In the genomic region with DNA sequence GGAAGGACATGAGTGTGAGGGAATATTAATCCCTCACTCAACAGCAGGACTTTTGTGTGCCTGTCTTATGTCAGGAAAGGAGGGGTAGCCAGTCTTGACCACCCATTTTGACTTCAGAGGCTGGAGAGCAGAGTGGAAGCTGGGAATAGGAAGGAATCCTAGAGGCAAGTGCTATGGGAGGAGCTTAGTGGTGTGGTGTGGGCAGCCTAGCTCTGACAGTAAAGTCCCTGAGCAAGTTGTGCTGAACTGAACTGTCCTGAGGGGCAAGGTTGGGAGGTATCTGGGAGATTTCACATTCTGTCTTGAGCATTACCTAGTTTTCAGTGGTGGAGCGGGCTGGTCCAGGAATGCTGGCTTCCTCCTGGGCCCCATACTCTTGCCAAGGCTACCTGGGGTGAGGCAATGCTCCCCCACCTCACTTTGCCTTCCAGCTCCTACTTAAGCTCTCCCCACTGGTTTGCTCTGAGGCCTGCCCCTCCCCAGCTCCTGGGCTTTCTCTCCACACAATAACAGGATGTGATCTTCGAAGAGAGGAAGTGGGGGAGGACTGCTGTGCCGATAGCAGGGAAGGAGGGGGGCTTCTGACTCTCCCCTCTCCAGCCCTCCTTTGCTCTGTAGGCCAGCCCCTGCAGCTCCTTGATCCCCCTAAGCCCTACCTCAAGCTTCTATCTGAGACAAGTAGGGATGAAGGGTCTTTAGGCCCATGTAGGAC, we compare ENCODE assay signal across 8 mouse cellular contexts. TPM values are rescaled to one million over a fixed set of nuclear protein-coding genes. Genes with fewer than 3 reads are reported as not detected.
A peak's percentile ranks its signal among the peaks of the same experiment; 100 is the strongest.
DNase-seq lines count a peak whose midpoint lies in the region; ATAC-seq lines count a peak whose summit lies in the region.

No protein-coding gene starts in this region.

- DNase-seq in forebrain, embryonic 10.5 days (ENCODE audit: extremely low spot score, low spot score) = no peak
- DNase-seq in heart, adult 18-20 months = peak; percentile 32 to 69
- peak; percentile 54 for DNase-seq in kidney, postnatal 10 days
- DNase-seq in right cerebral cortex, adult 2 months (ENCODE audit: low spot score in 2 of 2) = no peak
- no peak for DNase-seq in cerebellum, postnatal 36 days
- DNase-seq in left cerebral cortex, adult 8-10 months (ENCODE audit: low spot score in 2 of 2) = no peak

- H3K9me3 ChIP-seq in forebrain, embryonic 10.5 days = no peaks in the 10 kb centered on the region
- H3K9me3 ChIP-seq in forebrain, embryonic 16.5 days (ENCODE audit: control insufficient read depth, low read length) = no peaks in the 10 kb centered on the region

- H3K27ac ChIP-seq in forebrain, embryonic 10.5 days = 0 out of 2 replicates have a peak overlapping the region, but pooled peaks have one; percentile 40
- H3K27ac ChIP-seq in forebrain, embryonic 16.5 days (ENCODE audit: low read length) = no peak overlapping the region

- peaks cover 28% of the 10 kb centered on the region for H3K4me1 ChIP-seq in forebrain, embryonic 10.5 days
- peaks cover 11% of the 10 kb centered on the region for H3K4me1 ChIP-seq in forebrain, embryonic 16.5 days (replicated peaks; ENCODE audit: control insufficient read depth, insufficient read depth, low read length)

- WGBS in forebrain, embryonic 10.5 days = 40% methylated on average over 3 of the region's 3 CpGs
- WGBS in forebrain, embryonic 16.5 days = 50% methylated on average over 3 of the region's 3 CpGs

- no peaks in the 10 kb centered on the region for H3K36me3 ChIP-seq in forebrain, embryonic 10.5 days (replicated peaks)
- no peaks in the 10 kb centered on the region for H3K36me3 ChIP-seq in forebrain, embryonic 16.5 days (ENCODE audit: control insufficient read depth, insufficient read depth)

- ATAC-seq in forebrain, embryonic 16.5 days = no peak
- ATAC-seq in megakaryocyte-erythroid progenitor cell, adult 5-6 weeks (replicated peaks; ENCODE audit: low FRiP score, low TSS enrichment, poor library complexity, severe bottlenecking) = 0 out of 2 replicates have a peak, but pooled peaks have one; percentile 6

- no peak overlapping the region for H3K9ac ChIP-seq in forebrain, embryonic 16.5 days (replicated peaks; ENCODE audit: low read depth, low read length)

- H3K4me2 ChIP-seq in forebrain, embryonic 16.5 days (ENCODE audit: low read length) = no peak overlapping the region

- no peak overlapping the region for H3K4me3 ChIP-seq in forebrain, embryonic 10.5 days
- no peak overlapping the region for H3K4me3 ChIP-seq in forebrain, embryonic 16.5 days (replicated peaks; ENCODE audit: low read length)

- H3K27me3 ChIP-seq in forebrain, embryonic 10.5 days (ENCODE audit: poor library complexity, severe bottlenecking) = peaks cover 21% of the 10 kb centered on the region
- no peaks in the 10 kb centered on the region for H3K27me3 ChIP-seq in forebrain, embryonic 16.5 days (replicated peaks; ENCODE audit: control insufficient read depth, insufficient read depth, low read length)

RNA-seq across cellular contexts. Expression of gene Pdzk1ip1, which starts 13.1 kb away (rescaled TPM):
- polyA plus RNA-seq in forebrain, embryonic 10.5 days (2016; fragmentation: Nextera tagmentation; extraction: Ambion mirVana) = 7.4 and 12.6 TPM in 2 replicates
- 0.46 and 1.2 TPM in 2 replicates for polyA plus RNA-seq in forebrain, embryonic 16.5 days (2015; fragmentation: Nextera tagmentation; extraction: Ambion mirVana)
- total RNA-seq in heart, adult 18-20 months (2021) = under 1 TPM; 0.42 to 0.67 TPM
- 22.0 and 28.7 TPM in 2 replicates for total RNA-seq in megakaryocyte-erythroid progenitor cell, adult 5-6 weeks (2014; fragmentation: Nextera tagmentation)
- total RNA-seq in megakaryocyte-erythroid progenitor cell, adult 5-6 weeks (2017) = 5.9 and 34.2 TPM in 2 replicates
- 1 to 10 TPM in 2 of 4 experiments, under 1 TPM in 1, not detected in 1; 0.63 to 1.2 (median 1.1) TPM for total RNA-seq in left cerebral cortex, adult 8-10 months (2022)

RNA-seq across cellular contexts. Expression of gene Tal1, which starts 19.1 kb away (rescaled TPM):
- 1.5 and 2.2 TPM in 2 replicates for polyA plus RNA-seq in forebrain, embryonic 10.5 days (2016; fragmentation: Nextera tagmentation; extraction: Ambion mirVana)
- polyA plus RNA-seq in forebrain, embryonic 16.5 days (2015; fragmentation: Nextera tagmentation; extraction: Ambion mirVana) = 0.25 and 0.62 TPM in 2 replicates
- total RNA-seq in heart, adult 18-20 months (2021) = 1 to 10 TPM; 2.3 to 3.7 TPM
- 99.5 and 115 TPM in 2 replicates for total RNA-seq in megakaryocyte-erythroid progenitor cell, adult 5-6 weeks (2014; fragmentation: Nextera tagmentation)
- total RNA-seq in megakaryocyte-erythroid progenitor cell, adult 5-6 weeks (2017) = 56.3 and 63.8 TPM in 2 replicates
- total RNA-seq in left cerebral cortex, adult 8-10 months (2022) = 1 to 10 TPM; 1.2 to 2.1 (median 1.9) TPM

RNA-seq across cellular contexts. Expression of gene Cyp4x1, which starts 58.7 kb away (rescaled TPM):
- polyA plus RNA-seq in forebrain, embryonic 10.5 days (2016; fragmentation: Nextera tagmentation; extraction: Ambion mirVana) = 0.07 and 0.12 TPM in 2 replicates
- polyA plus RNA-seq in forebrain, embryonic 16.5 days (2015; fragmentation: Nextera tagmentation; extraction: Ambion mirVana) = 3.0 and 5.9 TPM in 2 replicates
- not detected for total RNA-seq in heart, adult 18-20 months (2021)
- total RNA-seq in megakaryocyte-erythroid progenitor cell, adult 5-6 weeks (2014; fragmentation: Nextera tagmentation) = not detected in 2 replicates
- total RNA-seq in megakaryocyte-erythroid progenitor cell, adult 5-6 weeks (2017) = 0.27 TPM in 1 of 2 replicates, not detected in the other
- total RNA-seq in left cerebral cortex, adult 8-10 months (2022) = 10 to 100 TPM; 11.7 to 14.8 (median 12.9) TPM

Comparison
In these comparisons a context has a peak if more than half of its experiments do, and no peak if none do; other contexts are left out.
1. DNase-seq: peak in heart, adult 18-20 months (2 of 2) and kidney, postnatal 10 days (single experiment); none in forebrain, embryonic 10.5 days (single experiment), right cerebral cortex, adult 2 months (0 of 2), cerebellum, postnatal 36 days (0 of 2) and left cerebral cortex, adult 8-10 months (0 of 2).
2. RNA of gene Tal1, which starts 19.1 kb away (total RNA-seq): 56.3 to 115 TPM in megakaryocyte-erythroid progenitor cell, adult 5-6 weeks; 2.3 to 3.7 TPM in heart, adult 18-20 months and 1.2 to 2.1 TPM in left cerebral cortex, adult 8-10 months; every median in the first group is over 10 times any median in the second.
3. RNA of gene Cyp4x1, which starts 58.7 kb away (total RNA-seq): 11.7 to 14.8 TPM in left cerebral cortex, adult 8-10 months; not detected in heart, adult 18-20 months and 0.27 TPM in megakaryocyte-erythroid progenitor cell, adult 5-6 weeks; every median in the first group is over 10 times any median in the second.